Mouse (Mus musculus) heart, adult 2 months (tissue): ENCODE results near the gene Ptch2. TPM values are rescaled to one million over a fixed set of nuclear protein-coding genes. Genes with fewer than 3 reads are reported as not detected.

ENCODE experiments used
- DNase-seq, 2 experiments: peaks; one replicate each; pipeline ENCODE4 v3.0.0; 2021
- H3K27ac ChIP-seq: fragments of 200-600 bp; 2 replicates; pipeline ENCODE4 v1.8.1; 2022
- H3K27me3 ChIP-seq: fragments of 200-500 bp; 2 replicates; pipeline ENCODE4 v1.6.1; 2012; ENCODE audit warnings: mild to moderate bottlenecking, low read length, inconsistent platforms, mixed read lengths; ENCODE audit not compliant: control insufficient read depth, insufficient read depth
- H3K36me3 ChIP-seq: fragments of 200-500 bp; 2 replicates; pipeline ENCODE4 v1.6.1; 2012; ENCODE audit warnings: low read length, inconsistent platforms; ENCODE audit not compliant: control insufficient read depth, insufficient read depth
- H3K4me1 ChIP-seq: fragments of 200-500 bp; 2 replicates; pipeline ENCODE4 v1.6.1; 2011; ENCODE audit warnings: low read length; ENCODE audit not compliant: control insufficient read depth, insufficient read depth
- H3K4me3 ChIP-seq: fragments of 200-600 bp; 2 replicates; pipeline ENCODE4 v1.8.1; 2022
- H3K79me2 ChIP-seq: fragments of 200-500 bp; replicated peaks from 2 replicates; pipeline ENCODE4 v1.6.1; 2012; ENCODE audit warnings: mild to moderate bottlenecking, inconsistent platforms, low read length, moderate library complexity, mixed read lengths; ENCODE audit not compliant: control insufficient read depth, insufficient read depth
- H3K9ac ChIP-seq: fragments of 200-500 bp; 2 replicates; pipeline ENCODE4 v1.6.1; 2012; ENCODE audit warnings: low read depth, mild to moderate bottlenecking, control low read depth, inconsistent platforms, low read length, mixed read lengths
- CTCF ChIP-seq: fragments of 200-600 bp; IDR thresholded peaks from 2 replicates; pipeline ENCODE4 v1.8.1; 2022; ENCODE audit warnings: antibody characterized with exemption, mild to moderate bottlenecking, moderate library complexity
- EP300 ChIP-seq: fragments of 200-500 bp; IDR thresholded peaks from 2 replicates; pipeline ENCODE4 v1.6.1; 2011; ENCODE audit warnings: low read depth, low read length, control low read depth; ENCODE audit not compliant: insufficient read depth
- POLR2A ChIP-seq: fragments of 200-500 bp; IDR thresholded peaks from 2 replicates; pipeline ENCODE4 v1.6.1; 2011; ENCODE audit warnings: mild to moderate bottlenecking, low read depth, low read length, control low read depth; ENCODE audit not compliant: insufficient read depth
- WGBS: fragments of 180-500 bp; shearing (Covaris S2); methylation state at CpG from one replicate; pipeline ENCODE4 v1.1.7; 2018; 5-methylcytosine and 5-hydroxymethylcytosine counted together
- intact Hi-C: fragments of 180-260 bp; cut with DNase I; formaldehyde crosslinking; loops from one replicate; pipeline ENCODE4 v1.15.1; 2025
- polyA plus RNA-seq: library from polyadenylated mRNA; depleted of rRNA; stranded (reverse); fragments of >200 nt; gene quantifications from 2 replicates; pipeline ENCODE4 v1.2.3, GENCODE M21; 2012
- total RNA-seq, 2 experiments: library from RNA; stranded (reverse); gene quantifications; 2 replicates each; pipeline ENCODE4 v1.2.3; 2021

Gene Ptch2
- total and polyA plus RNA-seq, 3 experiments = 0.70 to 2.4 (median 0.86) TPM

DNA sequence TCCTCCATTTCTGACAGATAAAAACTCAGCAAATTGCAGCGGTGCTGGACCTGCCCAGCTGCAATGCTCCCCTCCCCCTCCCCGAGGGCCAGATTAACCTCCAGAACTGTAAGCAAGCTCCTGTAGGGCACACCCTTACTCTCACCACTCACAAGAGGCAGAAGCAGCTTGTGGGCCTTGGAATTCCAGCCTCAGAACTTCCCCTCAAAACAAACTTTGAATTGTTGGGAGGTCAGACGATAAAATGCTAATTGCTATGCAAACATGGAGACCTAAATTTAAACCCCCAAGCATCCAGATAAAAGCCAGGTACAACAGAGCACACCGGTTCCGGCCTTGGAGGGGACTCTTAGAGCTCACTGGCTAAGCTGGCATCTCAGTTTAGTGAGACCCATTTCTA is 56.8 kb downstream of the Ptch2 start:
- Histone ChIP-seq H3K4me3 (no peak overlapping the region), H3K27ac (no peak overlapping the region), H3K79me2 (no peaks in the 10 kb centered on the region), H3K36me3 (peaks cover 7% of the 10 kb centered on the region), H3K9ac (no peak overlapping the region), H3K27me3 (no peaks in the 10 kb centered on the region), H3K4me1 (peaks cover 3% of the 10 kb centered on the region; the same call in 1 of the 2 replicates)
- intact Hi-C loops = no loop called here
- no peak for TF ChIP-seq EP300
- TF ChIP-seq CTCF = no peak
- no peak for TF ChIP-seq POLR2A
- WGBS = 59% methylated on average over 5 of the region's 5 CpGs
- no peak for DNase-seq

GRCm38 (mm10) chr4:117155020-117155791 is 59.3 kb downstream of the Ptch2 start:
- H3K4me3 ChIP-seq = peak overlapping the region; percentile 66
- no peak for DNase-seq
- intact Hi-C loops = loop anchor here (2.0 kb wide), 2 partner anchors 18 to 34 kb away; no protein-coding TSS in a partner anchor

GRCm38 (mm10) chr4:117155792-117156355 is 60.0 kb downstream of the Ptch2 start, which contains the start of gene Rps8:
Rps8 (minus strand) TSS chr4:117156243.
- TF ChIP-seq EP300 = peak; percentile 32; the same call in 1 of the 2 replicates
- TF ChIP-seq CTCF = no peak
- TF ChIP-seq POLR2A = peak; percentile 96
- H3K27me3 ChIP-seq = no peaks in the 10 kb centered on the region
- H3K9ac ChIP-seq = peak within 1 kb of the TSS; percentile 94
- peak within 1 kb of the TSS; percentile 78 for H3K27ac ChIP-seq
- intact Hi-C loops = loop anchor here (2.0 kb wide), 3 partner anchors 19 to 35 kb away; partner anchors contain the start of gene Kif2c
- peaks cover 7% of the 10 kb centered on the region for H3K36me3 ChIP-seq
- peak within 1 kb of the TSS; percentile 66 for H3K4me3 ChIP-seq
- H3K79me2 ChIP-seq = no peaks in the 10 kb centered on the region
- WGBS = under 1% methylated on average over 52 of the region's 52 CpGs
- H3K4me1 ChIP-seq = peaks cover 3% of the 10 kb centered on the region; the same call in 1 of the 2 replicates
- peak; percentile 90 to 92 for DNase-seq

More at GRCm38 (mm10) chr4:117155020-117155791, 59.3 kb downstream of the Ptch2 start:
- Histone ChIP-seq H3K36me3 (peaks cover 7% of the 10 kb centered on the region), H3K79me2 (no peaks in the 10 kb centered on the region), H3K4me1 (peaks cover 3% of the 10 kb centered on the region; the same call in 1 of the 2 replicates), H3K27ac (peak overlapping the region; percentile 78), H3K9ac (peak overlapping the region; percentile 94), H3K27me3 (no peaks in the 10 kb centered on the region)
- 3% methylated on average over 44 of the region's 44 CpGs for WGBS
- no peak for TF ChIP-seq EP300
- no peak for TF ChIP-seq POLR2A
- TF ChIP-seq CTCF = no peak

DNA sequence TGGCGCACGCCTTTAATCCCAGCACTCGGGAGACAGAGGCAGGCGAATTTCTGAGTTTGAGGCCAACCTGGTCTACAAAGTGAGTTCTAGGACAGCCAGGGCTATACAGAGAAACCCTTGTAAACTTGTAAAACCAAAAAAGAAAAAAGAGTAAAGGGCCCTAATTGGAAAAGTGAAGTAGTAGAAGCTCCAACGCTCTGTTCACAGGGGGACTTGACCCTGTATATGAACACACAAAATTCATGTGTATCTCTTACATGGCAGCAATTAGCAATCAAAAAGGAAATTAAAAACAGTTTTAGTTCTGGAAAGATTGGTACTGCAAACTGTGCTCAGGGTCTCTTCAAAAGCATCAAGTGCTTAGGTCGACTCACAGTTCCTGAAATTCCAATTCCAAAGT is 60.5 kb downstream of the Ptch2 start:
- intact Hi-C loops = loop anchor here (2.0 kb wide), 1 partner anchor 26 kb away; the partner anchor contains the start of gene Kif2c
- Histone ChIP-seq H3K27me3 (no peaks in the 10 kb centered on the region), H3K9ac (no peak overlapping the region), H3K4me3 (peak overlapping the region; percentile 66), H3K36me3 (peaks cover 7% of the 10 kb centered on the region), H3K4me1 (peaks cover 3% of the 10 kb centered on the region; the same call in 1 of the 2 replicates), H3K79me2 (no peaks in the 10 kb centered on the region), H3K27ac (peak overlapping the region; percentile 78)
- TF ChIP-seq CTCF (no peak), EP300 (no peak), POLR2A (no peak)
- WGBS = 25% methylated on average over 6 of the region's 6 CpGs
- DNase-seq = no peak

- H3K36me3 ChIP-seq = no peaks in the 10 kb centered on the region
- DNase-seq = no peak
- H3K4me3 ChIP-seq = no peak overlapping the region
- no peaks in the 10 kb centered on the region for H3K27me3 ChIP-seq
- H3K4me1 ChIP-seq = peaks cover 3% of the 10 kb centered on the region; the same call in 1 of the 2 replicates
- WGBS = 82% methylated on average over 10 of the region's 10 CpGs
- no peaks in the 10 kb centered on the region for H3K79me2 ChIP-seq
- H3K27ac ChIP-seq = no peak overlapping the region
- intact Hi-C loops = no loop called here
- no peak overlapping the region for H3K9ac ChIP-seq
- TF ChIP-seq EP300 (no peak), POLR2A (no peak), CTCF (no peak)
These were observed 63.8 kb downstream of the Ptch2 start for GRCm38 (mm10) chr4:117159666-117160065.
